Mouse (Mus musculus): Measurements from ENCODE around the gene Vwa8. TPM values are rescaled to one million over a fixed set of nuclear protein-coding genes. Genes with fewer than 3 reads are reported as not detected.

The Vwa8 gene
- polyA plus RNA-seq, 1 experiment from 2014 or later: 15.6 TPM

DNA sequence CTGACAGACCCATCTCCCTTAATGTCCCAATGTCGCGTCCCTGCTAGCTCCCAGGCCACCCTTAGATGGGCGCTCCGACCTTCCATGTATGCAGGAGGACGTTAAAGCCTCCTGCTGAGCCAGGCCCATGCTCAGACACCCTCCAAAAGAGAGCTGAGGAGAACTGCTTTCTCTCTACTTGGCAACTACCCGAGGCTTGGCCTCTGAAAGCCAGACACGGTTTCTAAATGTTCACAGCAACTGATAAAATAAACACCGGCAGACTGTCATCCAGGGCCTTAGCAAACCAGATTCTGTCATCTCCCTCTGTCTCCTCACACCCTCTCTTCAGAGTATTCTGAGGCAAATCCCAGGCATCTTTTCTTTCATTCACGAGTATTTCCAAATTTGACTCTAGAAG is 377.2 kb downstream of the Vwa8 start:
- Histone ChIP-seq H3K27me3 (replicated peaks; ENCODE audit: control insufficient read depth, insufficient read depth, low read length) (no peaks in the 10 kb centered on the region), H3K4me1 (replicated peaks; ENCODE audit: control insufficient read depth, insufficient read depth, low read length) (no peaks in the 10 kb centered on the region), H3K4me3 (ENCODE audit: low read depth, low read length) (no peak overlapping the region), H3K27ac (ENCODE audit: low read depth, low read length) (no peak overlapping the region), H3K9me3 (ENCODE audit: control insufficient read depth) (no peaks in the 10 kb centered on the region), H3K4me2 (replicated peaks; ENCODE audit: low read depth) (no peak overlapping the region), H3K36me3 (ENCODE audit: control insufficient read depth, insufficient read depth) (no peaks in the 10 kb centered on the region), H3K9ac (ENCODE audit: low read depth, low read length) (no peak overlapping the region)
- ATAC-seq: no peak
- WGBS: 63% methylated on average over 9 of the region's 9 CpGs
- TF ChIP-seq CTCF (IDR thresholded peaks at IDR 0.05; ENCODE audit: low read depth): no peak

DNA sequence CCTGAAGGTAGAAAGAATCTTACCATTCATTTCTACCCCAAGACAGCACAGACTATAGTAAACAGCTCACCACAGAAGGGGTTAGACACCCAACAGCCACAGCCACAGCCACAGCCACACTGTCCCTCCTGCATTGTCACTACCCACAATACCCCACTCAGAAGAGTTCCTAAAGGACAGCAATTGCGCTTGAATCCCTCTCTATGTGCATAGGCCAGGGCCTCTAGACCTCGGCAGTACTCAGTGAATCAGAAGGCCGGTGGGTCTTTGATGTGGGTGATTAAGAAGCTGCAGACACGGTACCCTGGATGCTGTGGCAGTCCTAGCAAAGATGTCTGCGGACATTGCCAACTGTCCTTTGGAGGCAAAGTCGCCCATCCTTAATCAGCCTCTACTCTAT is 377.9 kb downstream of the Vwa8 start:
- H3K36me3 ChIP-seq (ENCODE audit: control insufficient read depth, insufficient read depth): no peaks in the 10 kb centered on the region
- H3K9ac ChIP-seq (ENCODE audit: low read depth, low read length): no peak overlapping the region
- no peaks in the 10 kb centered on the region for H3K4me1 ChIP-seq (replicated peaks; ENCODE audit: control insufficient read depth, insufficient read depth, low read length)
- H3K27ac ChIP-seq (ENCODE audit: low read depth, low read length): no peak overlapping the region
- H3K4me2 ChIP-seq (replicated peaks; ENCODE audit: low read depth): no peak overlapping the region
- no peaks in the 10 kb centered on the region for H3K9me3 ChIP-seq (ENCODE audit: control insufficient read depth)
- H3K27me3 ChIP-seq (replicated peaks; ENCODE audit: control insufficient read depth, insufficient read depth, low read length): no peaks in the 10 kb centered on the region
- no peak for ATAC-seq
- no peak for TF ChIP-seq CTCF (IDR thresholded peaks at IDR 0.05; ENCODE audit: low read depth)
- WGBS: 90% methylated on average over 6 of the region's 6 CpGs
- H3K4me3 ChIP-seq (ENCODE audit: low read depth, low read length): no peak overlapping the region

DNA sequence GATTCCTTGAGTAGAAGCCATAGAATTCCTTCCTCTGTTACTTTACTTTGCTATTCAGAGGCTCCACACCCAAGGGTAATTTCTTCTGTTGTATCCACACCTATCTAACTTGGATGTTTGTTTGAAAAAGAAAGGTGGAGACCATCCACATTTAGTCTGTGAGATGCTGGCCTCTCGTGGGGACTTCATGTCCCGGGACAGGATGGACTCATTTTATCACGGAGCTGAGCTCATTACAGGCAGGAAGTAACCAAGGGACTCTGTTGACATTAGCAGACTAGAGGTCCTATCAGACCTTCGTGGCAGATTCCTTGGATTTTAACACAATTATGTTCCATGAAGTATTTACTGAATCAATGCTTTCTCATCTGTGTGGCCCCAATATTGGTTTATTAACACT is 379.1 kb downstream of the Vwa8 start:
- no peak for ATAC-seq
- H3K4me1 ChIP-seq (replicated peaks; ENCODE audit: control insufficient read depth, insufficient read depth, low read length): no peaks in the 10 kb centered on the region
- WGBS: 22% methylated on average over 4 of the region's 4 CpGs
- H3K27ac ChIP-seq (ENCODE audit: low read depth, low read length): no peak overlapping the region
- H3K4me2 ChIP-seq (replicated peaks; ENCODE audit: low read depth): no peak overlapping the region
- no peaks in the 10 kb centered on the region for H3K36me3 ChIP-seq (ENCODE audit: control insufficient read depth, insufficient read depth)
- no peak overlapping the region for H3K4me3 ChIP-seq (ENCODE audit: low read depth, low read length)
- no peak for TF ChIP-seq CTCF (IDR thresholded peaks at IDR 0.05; ENCODE audit: low read depth)
- no peak overlapping the region for H3K9ac ChIP-seq (ENCODE audit: low read depth, low read length)
- no peaks in the 10 kb centered on the region for H3K9me3 ChIP-seq (ENCODE audit: control insufficient read depth)
- no peaks in the 10 kb centered on the region for H3K27me3 ChIP-seq (replicated peaks; ENCODE audit: control insufficient read depth, insufficient read depth, low read length)

DNA sequence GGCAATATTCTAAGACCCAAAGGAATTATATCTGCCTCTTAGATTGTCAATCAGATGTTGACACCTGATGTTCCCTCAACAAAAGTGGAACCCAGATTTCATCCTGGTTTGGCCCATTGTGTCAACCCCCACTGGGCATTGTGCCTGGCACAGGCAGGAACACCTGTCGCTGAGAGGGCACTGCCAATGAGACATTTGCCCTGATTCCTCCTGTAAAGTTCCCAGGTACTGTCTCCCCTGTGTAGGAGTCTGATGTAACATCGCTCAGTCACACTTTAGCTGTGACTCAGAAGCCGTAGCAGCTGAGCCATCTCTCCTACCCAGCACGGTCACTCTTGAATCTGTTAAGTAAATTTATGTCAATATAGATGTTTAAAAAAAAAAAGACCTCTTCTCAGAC is 382.8 kb downstream of the Vwa8 start:
- WGBS: 87% methylated on average over 4 of the region's 4 CpGs
- ATAC-seq: no peak
- no peak overlapping the region for H3K4me3 ChIP-seq (ENCODE audit: low read depth, low read length)
- H3K27ac ChIP-seq (ENCODE audit: low read depth, low read length): no peak overlapping the region
- no peaks in the 10 kb centered on the region for H3K4me1 ChIP-seq (replicated peaks; ENCODE audit: control insufficient read depth, insufficient read depth, low read length)
- no peak overlapping the region for H3K4me2 ChIP-seq (replicated peaks; ENCODE audit: low read depth)
- H3K36me3 ChIP-seq (ENCODE audit: control insufficient read depth, insufficient read depth): no peaks in the 10 kb centered on the region
- no peaks in the 10 kb centered on the region for H3K9me3 ChIP-seq (ENCODE audit: control insufficient read depth)
- H3K27me3 ChIP-seq (replicated peaks; ENCODE audit: control insufficient read depth, insufficient read depth, low read length): no peaks in the 10 kb centered on the region
- TF ChIP-seq CTCF (IDR thresholded peaks at IDR 0.05; ENCODE audit: low read depth): no peak
- no peak overlapping the region for H3K9ac ChIP-seq (ENCODE audit: low read depth, low read length)

DNA sequence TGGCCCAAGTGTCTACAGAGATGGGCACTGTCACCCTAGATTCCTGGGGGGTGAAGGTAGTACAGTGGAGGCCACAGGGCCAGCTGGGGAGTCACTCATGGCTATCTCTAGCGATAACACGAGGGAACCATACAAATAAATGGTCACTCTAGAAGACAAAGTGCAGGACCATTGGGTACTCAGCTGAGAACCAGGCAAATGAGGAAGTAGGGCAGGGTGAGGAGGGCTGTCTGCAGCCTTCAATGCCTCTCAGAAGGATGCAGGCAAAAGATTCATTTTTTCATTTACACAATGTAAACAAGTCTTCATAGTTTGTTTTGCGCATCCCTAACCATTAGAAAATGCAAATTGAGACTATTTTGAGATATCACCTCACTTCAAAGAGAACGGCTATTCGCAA is 384.8 kb downstream of the Vwa8 start:
- H3K27me3 ChIP-seq (replicated peaks; ENCODE audit: control insufficient read depth, insufficient read depth, low read length): no peaks in the 10 kb centered on the region
- no peak overlapping the region for H3K4me3 ChIP-seq (ENCODE audit: low read depth, low read length)
- H3K9ac ChIP-seq (ENCODE audit: low read depth, low read length): no peak overlapping the region
- 74% methylated on average over 5 of the region's 5 CpGs for WGBS
- H3K9me3 ChIP-seq (ENCODE audit: control insufficient read depth): no peaks in the 10 kb centered on the region
- H3K27ac ChIP-seq (ENCODE audit: low read depth, low read length): no peak overlapping the region
- H3K36me3 ChIP-seq (ENCODE audit: control insufficient read depth, insufficient read depth): no peaks in the 10 kb centered on the region
- no peak for TF ChIP-seq CTCF (IDR thresholded peaks at IDR 0.05; ENCODE audit: low read depth)
- H3K4me1 ChIP-seq (replicated peaks; ENCODE audit: control insufficient read depth, insufficient read depth, low read length): no peaks in the 10 kb centered on the region
- no peak for ATAC-seq
- H3K4me2 ChIP-seq (replicated peaks; ENCODE audit: low read depth): no peak overlapping the region

DNA sequence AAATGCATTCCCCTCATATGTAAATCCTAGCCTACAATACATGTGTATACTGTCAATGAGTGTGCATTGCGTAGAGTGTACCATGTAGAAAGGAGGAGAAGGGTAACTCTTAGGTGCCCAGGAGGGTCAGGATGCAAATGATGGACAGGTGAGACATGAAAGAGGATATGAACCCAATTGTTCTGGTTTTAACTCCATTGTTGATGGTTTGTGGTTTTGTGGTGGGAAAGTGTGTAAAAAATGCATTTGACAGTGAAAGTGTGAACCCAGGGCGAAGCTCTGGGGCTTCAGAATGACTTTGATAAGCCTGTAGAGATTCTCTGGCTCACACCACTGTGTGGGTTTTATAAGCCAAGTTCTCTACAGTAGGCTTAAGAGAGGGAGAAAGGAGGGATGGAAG is 385.7 kb downstream of the Vwa8 start:
- Histone ChIP-seq H3K36me3 (ENCODE audit: control insufficient read depth, insufficient read depth) (no peaks in the 10 kb centered on the region), H3K4me2 (replicated peaks; ENCODE audit: low read depth) (no peak overlapping the region), H3K9me3 (ENCODE audit: control insufficient read depth) (no peaks in the 10 kb centered on the region), H3K27me3 (replicated peaks; ENCODE audit: control insufficient read depth, insufficient read depth, low read length) (no peaks in the 10 kb centered on the region), H3K4me3 (ENCODE audit: low read depth, low read length) (no peak overlapping the region), H3K9ac (ENCODE audit: low read depth, low read length) (no peak overlapping the region), H3K4me1 (replicated peaks; ENCODE audit: control insufficient read depth, insufficient read depth, low read length) (no peaks in the 10 kb centered on the region), H3K27ac (ENCODE audit: low read depth, low read length) (no peak overlapping the region)
- no peak for ATAC-seq
- WGBS: 93% methylated on average over 2 of the region's 2 CpGs
- TF ChIP-seq CTCF (IDR thresholded peaks at IDR 0.05; ENCODE audit: low read depth): no peak

DNA sequence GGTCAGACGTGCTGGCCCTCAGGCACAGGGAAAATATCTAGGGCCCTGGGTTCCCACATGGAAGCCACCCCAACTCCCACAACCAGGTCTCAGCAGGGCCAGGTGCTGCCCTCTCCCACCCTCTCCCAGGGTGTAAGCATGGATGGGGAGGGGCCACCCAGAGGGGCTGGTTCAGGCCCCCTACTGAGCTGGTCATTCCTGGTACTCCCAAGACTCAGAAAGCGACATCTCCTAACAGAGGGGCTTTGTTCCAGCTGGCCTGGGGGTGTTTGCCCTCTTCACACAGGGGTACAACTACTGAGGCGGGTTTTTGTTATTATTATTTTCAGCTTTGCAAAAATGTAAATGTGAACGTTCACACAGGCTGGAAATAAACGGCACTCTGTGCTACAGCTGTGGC is 386.3 kb downstream of the Vwa8 start:
- Histone ChIP-seq H3K27me3 (replicated peaks; ENCODE audit: control insufficient read depth, insufficient read depth, low read length) (no peaks in the 10 kb centered on the region), H3K4me3 (ENCODE audit: low read depth, low read length) (no peak overlapping the region), H3K4me2 (replicated peaks; ENCODE audit: low read depth) (no peak overlapping the region), H3K27ac (ENCODE audit: low read depth, low read length) (no peak overlapping the region), H3K4me1 (replicated peaks; ENCODE audit: control insufficient read depth, insufficient read depth, low read length) (no peaks in the 10 kb centered on the region), H3K9ac (ENCODE audit: low read depth, low read length) (no peak overlapping the region), H3K36me3 (ENCODE audit: control insufficient read depth, insufficient read depth) (no peaks in the 10 kb centered on the region), H3K9me3 (ENCODE audit: control insufficient read depth) (no peaks in the 10 kb centered on the region)
- ATAC-seq: no peak
- TF ChIP-seq CTCF (IDR thresholded peaks at IDR 0.05; ENCODE audit: low read depth): no peak
- 75% methylated on average over 5 of the region's 5 CpGs for WGBS

Measured in intestine, postnatal 0 days (tissue).